Mouse (Mus musculus) neutrophil, adult 83 days (primary cell): ENCODE results near the gene Fam193a. TPM values are rescaled to one million over a fixed set of nuclear protein-coding genes. Genes with fewer than 3 reads are reported as not detected.

Source experiments
- total RNA-seq, 2 experiments: library from RNA; stranded (reverse); gene quantifications; one replicate each; pipeline ENCODE4 v1.2.4; 2023

Fam193a gene
- total RNA-seq: 10 to 100 TPM; 42.8 to 43.8 TPM

DNA sequence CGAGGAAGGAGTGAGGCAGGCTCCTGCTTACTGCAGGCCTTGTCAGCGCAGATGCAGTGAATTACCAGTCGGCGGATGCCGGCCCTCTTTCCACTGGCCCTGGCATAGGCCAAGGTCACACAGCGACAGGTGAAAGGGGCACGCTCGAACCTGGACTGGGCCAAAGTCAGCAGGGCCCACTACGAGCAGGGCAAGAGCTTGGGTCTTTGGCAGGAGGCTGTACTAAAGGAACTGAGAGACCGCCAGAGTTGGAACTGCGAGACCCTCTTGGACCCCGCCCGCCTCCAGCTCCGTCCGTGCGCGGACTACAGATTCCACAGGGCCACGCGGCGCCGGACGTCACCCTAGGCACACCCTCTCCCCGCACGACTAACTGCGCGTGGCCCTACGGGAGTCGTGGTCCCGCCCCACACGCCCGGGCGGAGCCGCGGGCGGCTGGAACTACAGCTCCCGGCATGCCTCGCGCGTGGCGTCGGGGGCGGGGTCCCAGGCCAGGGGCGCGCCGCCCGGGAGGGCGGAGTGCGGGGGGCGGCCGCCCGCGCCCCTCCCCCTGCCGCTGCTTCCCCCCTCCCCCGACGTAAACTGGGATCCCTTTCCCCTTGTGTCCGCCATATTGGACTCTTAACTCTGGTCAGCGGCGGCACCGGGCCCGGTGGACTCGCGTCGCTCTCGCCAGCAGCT is at the start of gene Fam193a:
Gene Fam193a, plus strand, starts transcription at position 593 of the 681 bp plus-strand sequence.

DNA sequence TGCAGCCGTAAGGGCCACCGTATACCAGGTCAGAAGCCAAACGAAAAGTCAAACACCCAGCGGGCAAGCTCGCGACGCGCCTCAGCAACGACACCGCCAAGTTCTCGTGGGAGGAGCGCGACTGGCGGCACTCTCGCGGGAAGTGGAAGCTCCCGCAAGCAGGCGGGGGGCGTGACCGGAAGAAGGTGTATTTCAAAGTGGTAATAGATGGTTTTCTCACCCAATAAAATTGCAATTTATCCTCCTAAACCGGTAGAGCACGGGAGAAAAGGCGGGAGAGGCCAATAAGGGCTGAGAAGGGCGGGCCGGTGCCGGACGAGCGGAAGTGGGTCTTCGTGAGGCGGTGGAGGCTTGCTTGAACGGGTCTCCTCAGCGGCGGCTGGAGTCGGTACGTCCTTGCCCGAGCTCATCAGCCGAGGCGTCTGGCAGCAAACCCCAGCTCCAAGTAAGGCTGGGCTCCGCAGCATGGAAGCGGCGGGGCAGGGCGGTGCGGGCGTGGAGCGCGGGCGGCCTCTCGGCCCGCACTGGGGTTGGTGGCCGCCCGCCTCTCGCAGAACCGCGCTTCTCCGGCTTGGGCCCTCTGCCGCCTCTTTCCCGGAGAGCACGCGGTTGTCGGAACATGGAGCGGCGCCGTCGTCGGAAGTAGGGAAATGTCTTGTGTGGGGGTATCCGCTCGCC is 33.5 kb upstream of the Fam193a start, which contains the start of gene Rnf4:
Gene Rnf4, plus strand, starts transcription at position 193 of the 678 bp plus-strand sequence.

DNA sequence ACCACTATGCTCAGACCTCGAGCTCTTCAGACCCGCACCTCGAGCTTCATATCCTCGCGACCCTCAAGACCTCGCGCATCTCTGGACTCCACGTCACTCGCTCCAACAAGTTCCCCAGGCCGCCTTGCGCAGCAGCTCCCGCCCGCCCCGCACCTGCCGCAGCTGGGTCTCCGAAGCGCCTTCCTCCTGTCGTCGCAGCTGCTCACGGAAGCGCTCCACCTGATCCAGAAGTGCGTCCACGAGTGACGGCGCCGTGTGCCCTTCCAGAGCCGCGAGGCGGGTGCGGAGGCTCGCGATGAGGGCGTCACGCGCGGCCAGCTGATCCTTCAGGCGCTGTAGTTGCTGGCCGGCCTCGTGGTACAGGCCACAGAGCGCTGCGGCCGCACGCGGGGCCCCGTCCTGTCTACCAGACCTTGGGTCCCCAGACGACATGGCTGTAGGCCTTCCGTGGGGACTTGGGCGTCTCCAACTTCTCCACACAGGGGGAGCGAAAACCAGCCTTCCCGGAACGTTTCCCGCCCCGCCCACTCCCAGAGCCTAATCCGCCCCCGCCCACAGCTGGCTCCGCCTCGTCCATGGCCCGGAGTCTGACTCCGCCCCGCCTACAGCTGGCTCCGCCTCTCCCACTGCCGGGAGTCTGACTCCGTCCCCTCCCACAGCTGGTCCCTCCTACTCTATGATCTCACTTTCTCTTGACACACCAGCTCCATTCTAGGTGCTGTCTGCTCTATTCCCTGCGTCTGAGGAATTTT is 143.9 kb downstream of the Fam193a start, which contains the start of gene Tnip2:
Gene Tnip2, minus strand, starts transcription at position 526 of the 752 bp plus-strand sequence.

DNA sequence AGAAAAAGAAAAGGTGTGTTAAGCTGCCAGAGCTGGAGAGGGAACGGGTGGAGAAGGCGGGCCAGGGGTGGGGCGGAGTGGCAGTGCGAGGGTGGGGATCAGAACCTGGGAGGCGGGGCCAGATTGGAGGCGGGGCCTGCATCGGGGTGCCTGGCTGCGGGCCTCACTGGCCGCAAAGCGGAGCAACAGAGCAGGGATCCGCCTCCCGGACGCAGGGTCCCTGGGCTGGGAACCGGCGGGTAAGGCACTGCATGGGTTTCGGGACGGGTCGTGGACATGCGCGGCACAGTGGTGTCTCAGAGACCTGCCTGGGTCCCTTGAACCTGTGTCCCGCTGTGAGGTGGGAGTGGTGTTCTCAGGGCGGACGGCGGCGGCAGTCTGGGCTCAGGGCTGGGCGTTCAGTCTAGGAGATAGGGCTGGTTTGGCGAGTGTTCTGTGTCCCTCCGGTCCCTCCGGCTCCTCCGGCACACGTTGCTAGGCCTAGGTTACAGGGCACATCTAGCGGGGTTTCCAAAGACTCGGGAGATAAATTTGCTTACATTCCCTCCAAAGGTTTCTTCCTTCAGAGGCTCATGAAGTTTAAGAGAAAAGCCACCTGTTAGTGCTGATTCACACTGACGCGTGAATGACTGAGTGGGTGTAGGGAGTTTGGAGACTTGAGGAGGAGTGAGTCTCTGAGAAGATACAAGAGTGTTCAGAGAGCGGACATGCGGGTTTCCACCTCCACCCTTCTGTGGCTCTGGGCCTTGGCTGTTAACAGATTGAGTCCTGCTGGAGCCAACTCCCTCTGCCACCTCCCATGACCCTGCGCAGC is 156.1 kb downstream of the Fam193a start, which contains the start of gene Sh3bp2:
Gene Sh3bp2, plus strand, starts transcription at position 176 of the 814 bp plus-strand sequence.

Other genes with a start within 250 kb of the Fam193a start
- gene Poln, start 200.5 kb upstream of the Fam193a start, total RNA-seq: 1 to 10 TPM; 1.3 to 1.6 TPM
- 10 to 100 TPM; 13.5 to 14.8 TPM for gene Haus3, start 200.4 kb upstream of the Fam193a start, total RNA-seq
- 10 to 100 TPM; 50.9 to 59.6 TPM for gene Mxd4, start 182.2 kb upstream of the Fam193a start, total RNA-seq
- 1 to 10 TPM; 2.5 to 3.0 TPM for gene Zfyve28, start 81.5 kb upstream of the Fam193a start, total RNA-seq
- gene Cfap99, start 81.3 kb upstream of the Fam193a start, total RNA-seq: under 1 TPM; 0.31 to 0.38 TPM
- 100 to 1,000 TPM; 111 to 117 TPM for gene Rnf4, start 33.6 kb upstream of the Fam193a start, total RNA-seq
- 10 to 100 TPM; 10.6 to 12.2 TPM for gene Tnip2, start 144.1 kb downstream of the Fam193a start, total RNA-seq
- 10 to 100 TPM; 69.0 to 73.2 TPM for gene Sh3bp2, start 155.9 kb downstream of the Fam193a start, total RNA-seq
- 100 to 1,000 TPM; 190 to 241 TPM for gene Add1, start 203.7 kb downstream of the Fam193a start, total RNA-seq